Mouse (Mus musculus): Measurements from ENCODE around the gene Hivep1.

Hivep1 gene

DNA sequence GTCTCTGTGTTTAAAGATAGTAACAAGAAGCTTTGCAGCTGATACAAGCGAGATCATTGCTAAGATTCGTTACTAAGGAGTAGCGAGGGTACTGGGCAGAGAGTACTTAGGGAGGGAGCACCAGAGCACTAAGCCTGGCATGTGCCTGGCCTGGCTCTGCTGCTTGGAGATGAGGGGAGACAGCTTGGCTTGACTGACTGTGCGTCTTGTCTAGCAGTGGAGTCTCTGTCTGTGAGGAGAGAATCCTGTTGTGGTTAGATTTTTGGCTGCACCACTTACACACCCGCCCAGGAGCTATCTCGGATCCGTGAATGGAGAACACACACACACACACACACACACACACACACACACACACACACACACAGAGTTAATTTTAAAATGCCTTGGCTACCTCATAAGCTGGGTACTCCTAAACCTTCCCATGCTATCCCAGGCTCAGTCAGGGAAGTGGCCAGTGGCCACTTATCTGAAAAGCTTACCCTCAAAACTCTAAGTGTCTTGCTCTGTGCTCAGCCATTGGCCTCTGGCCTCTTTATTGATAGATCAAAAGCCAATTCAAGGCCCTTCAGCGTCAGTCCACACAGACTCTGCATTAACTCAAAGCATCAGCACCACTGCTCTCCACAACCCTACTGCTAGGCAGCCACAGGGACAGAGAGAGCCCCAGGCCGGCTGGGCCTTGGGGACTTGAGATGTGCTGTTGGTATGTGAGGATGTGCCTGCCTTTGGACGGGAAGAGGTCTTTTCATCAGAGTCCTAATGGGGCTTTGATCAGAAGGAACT is 28.5 kb downstream of the Hivep1 start:
- TF ChIP-seq POU5F1 (IDR thresholded peaks at IDR 0.05; ENCODE audit: borderline replicate concordance, low read length) (no peak), CTCF (conservative IDR thresholded peaks at IDR 0.05; ENCODE audit: low read length) (no peak), NANOG (IDR thresholded peaks at IDR 0.05; ENCODE audit: borderline replicate concordance, low read length) (no peak)
- no peaks in the 10 kb centered on the region for H3K9me3 ChIP-seq (ENCODE audit: low read length)
- peaks cover 11% of the 10 kb centered on the region; the same call in 1 of the 2 replicates for H3K4me1 ChIP-seq (replicated peaks; ENCODE audit: low read depth, low read length)
- no peaks in the 10 kb centered on the region for H3K27me3 ChIP-seq (ENCODE audit: insufficient read depth, low read length)
- 0 out of 2 replicates have a peak, but pooled peaks cover 5% of the 10 kb centered on the region for H3K36me3 ChIP-seq (ENCODE audit: insufficient read depth, low read length)
- H3K4me3 ChIP-seq (replicated peaks; ENCODE audit: low read length) = no peak overlapping the region

DNA sequence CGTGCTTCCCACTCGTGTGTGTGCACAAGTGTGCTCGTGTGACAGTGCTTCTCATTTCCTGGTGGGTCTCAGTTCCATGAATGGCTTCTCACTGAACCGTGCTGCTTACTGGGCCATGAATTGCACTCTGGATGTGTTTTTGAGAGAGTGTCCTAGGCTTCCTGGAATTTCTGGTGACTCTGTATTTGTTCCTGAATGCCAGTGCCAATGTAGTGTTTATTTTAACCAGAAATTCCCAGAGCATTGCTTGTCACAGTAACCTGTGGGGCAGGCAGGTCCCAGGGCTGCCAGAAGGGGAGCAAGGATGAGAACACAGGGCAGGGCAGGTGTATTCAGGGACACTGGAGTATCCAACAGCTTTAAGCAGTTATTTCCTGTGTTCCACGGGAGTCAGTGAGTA is 36.5 kb downstream of the Hivep1 start:
- no peaks in the 10 kb centered on the region for H3K9me3 ChIP-seq (ENCODE audit: low read length)
- H3K4me3 ChIP-seq (replicated peaks; ENCODE audit: low read length) = no peak overlapping the region
- H3K4me1 ChIP-seq (replicated peaks; ENCODE audit: low read depth, low read length) = 0 out of 2 replicates have a peak, but pooled peaks cover 4% of the 10 kb centered on the region
- no peak for TF ChIP-seq POU5F1 (IDR thresholded peaks at IDR 0.05; ENCODE audit: borderline replicate concordance, low read length)
- no peak for TF ChIP-seq NANOG (IDR thresholded peaks at IDR 0.05; ENCODE audit: borderline replicate concordance, low read length)
- no peak for TF ChIP-seq CTCF (conservative IDR thresholded peaks at IDR 0.05; ENCODE audit: low read length)
- no peaks in the 10 kb centered on the region for H3K27me3 ChIP-seq (ENCODE audit: insufficient read depth, low read length)
- no peaks in the 10 kb centered on the region for H3K36me3 ChIP-seq (ENCODE audit: insufficient read depth, low read length)

DNA sequence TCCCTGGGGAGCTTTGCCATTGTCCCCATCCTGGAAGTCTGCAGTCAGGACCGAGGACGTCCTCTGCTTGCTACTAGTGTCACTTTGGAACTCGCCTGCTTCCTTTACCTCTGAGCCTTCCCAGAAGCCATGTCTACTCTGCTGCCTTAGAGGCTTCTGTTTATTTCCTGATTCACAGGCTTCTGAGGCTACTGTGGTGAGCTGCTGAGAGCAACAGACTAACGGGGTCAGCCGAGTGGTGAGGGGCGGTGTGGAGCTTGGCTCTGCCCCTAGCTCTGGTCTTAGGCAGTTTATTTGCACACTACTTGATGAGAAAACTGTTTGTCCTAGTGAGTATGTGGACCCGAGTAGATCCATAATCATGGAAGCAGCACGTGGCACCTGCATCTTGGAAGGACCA is 37.2 kb downstream of the Hivep1 start:
- H3K4me3 ChIP-seq (replicated peaks; ENCODE audit: low read length) = no peak overlapping the region
- no peak for TF ChIP-seq POU5F1 (IDR thresholded peaks at IDR 0.05; ENCODE audit: borderline replicate concordance, low read length)
- TF ChIP-seq CTCF (conservative IDR thresholded peaks at IDR 0.05; ENCODE audit: low read length) = no peak
- no peak for TF ChIP-seq NANOG (IDR thresholded peaks at IDR 0.05; ENCODE audit: borderline replicate concordance, low read length)
- H3K36me3 ChIP-seq (ENCODE audit: insufficient read depth, low read length) = no peaks in the 10 kb centered on the region
- no peaks in the 10 kb centered on the region for H3K27me3 ChIP-seq (ENCODE audit: insufficient read depth, low read length)
- 0 out of 2 replicates have a peak, but pooled peaks cover 4% of the 10 kb centered on the region for H3K4me1 ChIP-seq (replicated peaks; ENCODE audit: low read depth, low read length)
- no peaks in the 10 kb centered on the region for H3K9me3 ChIP-seq (ENCODE audit: low read length)

DNA sequence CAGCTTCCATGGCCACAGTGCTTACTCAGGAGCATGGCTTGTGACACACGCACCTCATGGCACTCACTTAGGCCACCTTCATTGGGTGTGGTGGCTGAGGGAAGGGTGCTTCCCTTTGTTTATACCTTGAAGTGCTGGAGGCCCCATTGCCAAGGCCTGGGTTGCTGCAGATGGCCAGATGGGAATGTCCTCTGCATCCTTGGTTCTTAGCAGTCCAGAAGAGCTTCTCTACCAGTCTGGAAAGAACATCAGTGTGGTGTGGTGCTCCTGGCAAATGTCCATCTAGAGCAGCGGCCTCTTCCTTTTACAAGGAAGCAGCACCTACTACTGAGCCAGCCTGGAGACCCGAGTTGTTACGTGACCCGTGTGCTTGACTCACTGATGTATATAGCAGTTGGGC is 38.9 kb downstream of the Hivep1 start:
- Histone ChIP-seq H3K4me1 (replicated peaks; ENCODE audit: low read depth, low read length) (0 out of 2 replicates have a peak, but pooled peaks cover 5% of the 10 kb centered on the region), H3K27me3 (ENCODE audit: insufficient read depth, low read length) (no peaks in the 10 kb centered on the region), H3K9me3 (ENCODE audit: low read length) (no peaks in the 10 kb centered on the region), H3K4me3 (replicated peaks; ENCODE audit: low read length) (no peak overlapping the region), H3K36me3 (ENCODE audit: insufficient read depth, low read length) (no peaks in the 10 kb centered on the region)
- TF ChIP-seq CTCF (conservative IDR thresholded peaks at IDR 0.05; ENCODE audit: low read length) = no peak
- TF ChIP-seq POU5F1 (IDR thresholded peaks at IDR 0.05; ENCODE audit: borderline replicate concordance, low read length) = no peak
- TF ChIP-seq NANOG (IDR thresholded peaks at IDR 0.05; ENCODE audit: borderline replicate concordance, low read length) = no peak

DNA sequence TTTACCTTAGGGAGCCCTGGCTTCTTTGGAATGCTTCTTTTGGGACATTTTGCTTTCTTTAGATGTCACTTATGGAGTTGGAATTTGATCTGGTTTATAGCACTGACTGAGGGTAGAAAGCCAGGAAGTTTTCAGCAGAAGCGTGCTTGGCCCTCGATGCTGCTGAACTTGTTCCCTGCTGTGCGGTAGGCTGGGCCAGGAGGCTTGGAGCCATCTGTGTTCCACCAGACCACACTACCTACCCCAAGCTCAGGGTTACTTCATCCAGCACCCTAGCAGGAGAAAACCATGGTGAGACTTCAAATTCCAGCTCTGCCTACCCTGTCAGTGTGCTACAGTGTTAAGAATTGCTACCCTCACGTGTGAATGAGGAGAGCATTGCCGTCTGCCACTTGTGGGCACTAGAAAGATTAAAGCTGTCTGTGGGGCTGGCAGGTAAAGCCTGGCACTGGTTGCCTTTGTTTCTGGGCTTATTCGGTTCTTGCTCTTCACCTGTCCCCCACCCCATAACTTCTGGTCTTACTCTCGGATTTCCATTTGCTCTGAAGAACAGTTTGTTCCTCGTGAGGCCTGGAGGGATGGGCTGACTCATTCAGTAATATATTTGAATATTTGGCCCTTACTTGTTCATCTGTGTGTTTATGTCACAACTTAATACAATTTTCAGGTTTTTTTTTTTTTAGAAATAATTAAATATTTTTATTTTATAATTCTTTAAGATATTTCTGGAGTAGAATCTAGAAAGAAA is 40.7 kb downstream of the Hivep1 start:
- no peak for TF ChIP-seq NANOG (IDR thresholded peaks at IDR 0.05; ENCODE audit: borderline replicate concordance, low read length)
- Histone ChIP-seq H3K9me3 (ENCODE audit: low read length) (no peaks in the 10 kb centered on the region), H3K4me3 (replicated peaks; ENCODE audit: low read length) (no peak overlapping the region), H3K4me1 (replicated peaks; ENCODE audit: low read depth, low read length) (0 out of 2 replicates have a peak, but pooled peaks cover 11% of the 10 kb centered on the region), H3K27me3 (ENCODE audit: insufficient read depth, low read length) (no peaks in the 10 kb centered on the region), H3K36me3 (ENCODE audit: insufficient read depth, low read length) (no peaks in the 10 kb centered on the region)

DNA sequence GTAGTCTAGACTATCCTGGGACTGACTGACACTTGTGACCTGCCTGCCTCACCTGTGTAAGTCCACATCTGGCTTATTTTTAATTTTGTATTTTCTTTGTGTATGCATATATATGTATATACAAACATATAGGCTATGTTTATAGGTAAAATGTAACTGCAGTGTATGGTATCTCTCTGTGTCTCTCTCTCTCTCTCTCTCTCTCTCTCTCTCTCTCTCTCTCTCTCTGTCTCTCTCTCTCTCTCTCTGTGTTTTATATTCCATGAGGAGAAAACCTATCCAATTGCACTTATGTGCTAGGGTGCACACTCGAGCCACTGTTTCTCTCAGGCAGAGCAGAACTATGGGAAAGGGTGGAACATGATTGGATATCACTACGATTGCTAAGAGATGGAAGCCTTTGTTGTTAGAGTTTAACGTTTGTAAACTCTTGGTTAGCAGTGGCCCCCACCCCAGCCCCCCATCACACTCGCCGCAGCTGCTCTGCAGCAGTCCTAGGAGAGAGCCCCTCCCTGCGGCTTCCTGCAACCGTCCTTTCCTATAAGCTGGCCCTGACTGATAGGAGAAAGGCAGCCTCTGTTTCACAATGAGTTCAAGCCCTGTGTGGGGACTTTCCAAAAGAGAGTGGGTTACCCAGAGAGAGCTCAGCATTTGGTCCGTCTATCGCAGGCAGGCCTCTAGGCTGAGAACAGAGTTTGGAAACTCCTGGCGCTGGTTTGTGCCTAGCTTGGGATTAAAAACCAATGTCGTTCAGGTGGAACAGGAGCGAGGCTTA is 41.6 kb downstream of the Hivep1 start:
- no peaks in the 10 kb centered on the region for H3K36me3 ChIP-seq (ENCODE audit: insufficient read depth, low read length)
- H3K9me3 ChIP-seq (ENCODE audit: low read length) = 0 out of 2 replicates have a peak, but pooled peaks cover 3% of the 10 kb centered on the region
- no peak overlapping the region for H3K4me3 ChIP-seq (replicated peaks; ENCODE audit: low read length)
- no peaks in the 10 kb centered on the region for H3K27me3 ChIP-seq (ENCODE audit: insufficient read depth, low read length)
- TF ChIP-seq POU5F1 (IDR thresholded peaks at IDR 0.05; ENCODE audit: borderline replicate concordance, low read length) (no peak), CTCF (conservative IDR thresholded peaks at IDR 0.05; ENCODE audit: low read length) (no peak), NANOG (IDR thresholded peaks at IDR 0.05; ENCODE audit: borderline replicate concordance, low read length) (no peak)
- 0 out of 2 replicates have a peak, but pooled peaks cover 11% of the 10 kb centered on the region for H3K4me1 ChIP-seq (replicated peaks; ENCODE audit: low read depth, low read length)

DNA sequence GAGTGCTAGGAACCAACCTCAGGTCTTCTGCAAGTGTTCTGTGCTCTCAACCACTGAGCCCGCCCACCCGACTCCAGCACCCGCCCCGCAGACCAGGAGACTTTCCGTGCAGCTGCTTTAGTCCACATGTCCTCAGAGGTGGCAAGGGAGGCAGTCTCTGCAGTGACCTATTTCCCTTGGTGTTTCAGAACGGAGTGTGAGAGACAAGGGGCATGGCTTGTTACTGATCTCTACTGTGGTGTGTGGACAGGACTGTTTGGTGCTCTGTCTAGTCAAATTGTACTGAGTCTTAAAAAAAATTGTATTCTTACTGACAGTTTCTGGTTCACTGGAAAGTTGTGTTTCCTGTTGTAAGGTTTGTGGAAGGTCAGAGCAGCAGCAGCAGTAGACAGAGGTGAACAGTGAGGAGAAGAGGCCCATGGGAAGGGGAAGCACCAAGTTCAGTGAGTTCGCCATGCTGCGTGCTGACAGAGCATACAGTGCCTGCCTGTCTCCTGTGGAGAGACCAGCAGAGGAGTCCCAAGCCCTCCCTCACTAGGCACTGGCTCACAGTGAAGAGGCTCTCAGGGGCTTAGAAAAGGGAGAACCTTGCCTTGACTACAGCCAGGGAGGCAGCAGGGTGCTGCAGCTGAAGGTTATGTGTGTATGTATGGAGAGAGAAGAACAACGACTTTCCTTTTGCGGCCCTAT is 44.1 kb downstream of the Hivep1 start:
- TF ChIP-seq POU5F1 (IDR thresholded peaks at IDR 0.05; ENCODE audit: borderline replicate concordance, low read length) = no peak
- no peak for TF ChIP-seq NANOG (IDR thresholded peaks at IDR 0.05; ENCODE audit: borderline replicate concordance, low read length)
- TF ChIP-seq CTCF (conservative IDR thresholded peaks at IDR 0.05; ENCODE audit: low read length) = no peak
- no peaks in the 10 kb centered on the region for H3K36me3 ChIP-seq (ENCODE audit: insufficient read depth, low read length)
- H3K27me3 ChIP-seq (ENCODE audit: insufficient read depth, low read length) = no peaks in the 10 kb centered on the region
- H3K4me1 ChIP-seq (replicated peaks; ENCODE audit: low read depth, low read length) = peaks cover 11% of the 10 kb centered on the region; the same call in 1 of the 2 replicates
- H3K9me3 ChIP-seq (ENCODE audit: low read length) = 0 out of 2 replicates have a peak, but pooled peaks cover 3% of the 10 kb centered on the region
- no peak overlapping the region for H3K4me3 ChIP-seq (replicated peaks; ENCODE audit: low read length)

Data from E14TG2a.4 (cell line).